Mouse (Mus musculus): ENCODE data around the gene Unk.

Gene Unk

DNA sequence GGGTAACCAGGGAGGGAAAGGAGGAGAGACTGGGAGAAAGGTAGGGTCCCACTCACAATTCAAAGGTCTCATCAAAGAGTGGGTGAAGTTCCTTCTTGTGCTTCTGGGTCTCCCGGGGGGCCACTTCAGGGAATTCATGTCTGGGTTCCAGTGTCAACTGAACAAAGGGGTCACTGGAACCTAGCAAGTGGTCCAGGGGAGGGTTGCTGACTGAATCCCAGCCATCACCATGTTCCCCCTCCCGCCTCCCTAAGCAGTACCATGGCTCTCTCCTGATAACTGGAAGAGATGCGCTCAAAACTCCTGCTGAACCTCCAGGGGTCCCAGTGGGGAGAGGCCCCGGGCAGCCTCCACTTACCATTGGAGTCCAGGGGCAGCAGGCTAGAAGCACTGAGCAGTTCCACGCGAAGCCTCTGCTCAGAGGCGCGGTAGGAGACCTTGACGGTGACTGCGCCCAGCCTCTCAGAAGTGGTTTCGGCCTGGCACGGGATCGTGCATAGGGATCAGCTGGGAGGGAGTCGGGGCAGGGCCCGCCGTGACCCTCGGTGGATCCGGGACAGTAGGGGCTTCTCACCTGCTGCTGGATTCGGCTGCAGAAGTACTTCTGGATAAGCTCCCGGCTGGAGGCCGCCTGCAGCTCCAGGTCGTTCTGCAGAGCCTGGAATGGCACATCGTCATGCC, 34.2 kb downstream of the Unk start:
- peak in 1 of 2 experiments; percentile 55 for DNase-seq

DNA sequence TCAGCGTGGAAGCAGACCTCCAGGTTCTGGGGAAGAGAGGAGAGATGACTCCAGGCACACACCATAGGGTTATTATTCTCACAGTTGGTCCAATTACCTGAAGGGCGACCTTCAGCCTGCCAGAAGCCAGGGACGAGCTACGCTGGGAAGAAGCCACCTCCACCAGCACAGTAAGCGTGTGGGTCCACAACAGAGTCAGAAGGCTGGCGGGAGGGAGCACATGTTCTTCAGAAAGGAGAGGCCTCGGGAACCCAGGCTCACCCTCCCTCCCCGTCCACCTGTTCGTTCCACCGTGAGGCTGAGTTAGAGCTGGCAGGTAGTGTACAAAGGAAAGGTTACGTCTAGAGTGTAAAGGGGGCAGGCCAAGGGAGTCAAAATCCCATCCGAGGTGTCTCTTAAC, 35.2 kb downstream of the Unk start:
- peak in 1 of 2 experiments; percentile 44 for DNase-seq

DNA sequence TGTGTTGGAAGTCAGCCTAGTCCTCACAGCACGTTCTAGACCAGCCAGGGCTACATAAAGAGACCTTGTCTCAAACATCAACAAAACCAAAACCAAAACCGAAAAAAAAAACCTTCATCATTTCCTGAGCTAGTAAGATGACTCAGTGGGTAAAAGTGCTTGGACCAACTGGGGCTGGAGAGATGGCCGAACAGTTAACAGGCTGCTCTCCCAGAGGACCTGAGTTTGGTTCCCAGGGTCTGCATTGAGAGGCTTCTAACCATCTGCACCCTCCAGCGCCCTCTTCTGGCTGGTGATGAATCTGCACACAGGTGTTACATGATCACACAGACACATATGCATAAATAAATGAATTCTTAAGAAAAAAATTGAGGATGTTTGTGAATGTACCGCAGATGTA, 41.4 kb downstream of the Unk start:
- no peak for DNase-seq

DNA sequence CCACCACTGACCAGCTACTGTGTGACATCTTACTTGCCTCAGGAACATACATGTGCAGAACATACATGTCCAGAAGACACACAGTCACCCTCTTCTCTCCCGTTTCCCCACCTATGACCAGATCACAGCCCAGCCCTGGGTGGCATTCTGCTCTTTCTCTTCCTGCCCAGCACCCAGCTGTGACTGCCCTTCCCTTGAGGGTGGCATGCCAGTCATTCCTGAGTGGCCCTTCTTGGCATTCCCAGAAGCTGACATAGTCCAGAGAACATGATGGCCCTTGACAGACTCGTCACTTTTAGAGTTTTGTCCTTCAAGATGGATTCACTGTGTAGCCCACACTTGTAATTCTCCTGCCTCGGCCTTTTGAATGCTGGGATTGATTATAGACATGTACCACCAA, 42.5 kb downstream of the Unk start:
- DNase-seq: no peak

DNA sequence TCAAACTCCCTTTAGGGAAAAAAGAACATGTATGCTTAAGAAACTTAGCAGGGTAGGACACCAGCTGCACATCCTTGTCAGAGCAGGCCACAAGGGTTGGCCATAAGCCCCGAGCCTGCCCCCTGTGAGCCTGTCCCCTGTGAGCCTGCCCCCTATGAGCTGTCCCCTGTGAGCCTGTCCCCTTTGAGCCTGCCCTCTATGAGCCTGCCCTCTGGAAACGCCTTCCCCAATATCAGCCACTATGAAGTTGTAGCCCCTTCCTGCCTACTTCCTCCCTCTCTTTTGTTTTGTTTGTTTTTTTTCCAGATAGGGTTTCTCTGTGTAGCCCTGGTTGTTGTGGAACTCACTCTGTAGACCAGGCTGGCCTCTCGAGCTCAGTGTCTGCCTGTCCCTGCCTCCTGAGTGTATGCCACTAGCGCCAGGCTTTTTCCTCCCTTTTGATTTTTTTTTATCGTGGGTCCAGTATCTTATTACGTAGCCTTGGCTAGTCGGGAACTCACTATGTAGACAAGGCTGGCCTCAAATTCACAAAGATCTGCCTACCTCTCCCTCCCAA, 44.4 kb downstream of the Unk start:
- no peak for DNase-seq

DNA sequence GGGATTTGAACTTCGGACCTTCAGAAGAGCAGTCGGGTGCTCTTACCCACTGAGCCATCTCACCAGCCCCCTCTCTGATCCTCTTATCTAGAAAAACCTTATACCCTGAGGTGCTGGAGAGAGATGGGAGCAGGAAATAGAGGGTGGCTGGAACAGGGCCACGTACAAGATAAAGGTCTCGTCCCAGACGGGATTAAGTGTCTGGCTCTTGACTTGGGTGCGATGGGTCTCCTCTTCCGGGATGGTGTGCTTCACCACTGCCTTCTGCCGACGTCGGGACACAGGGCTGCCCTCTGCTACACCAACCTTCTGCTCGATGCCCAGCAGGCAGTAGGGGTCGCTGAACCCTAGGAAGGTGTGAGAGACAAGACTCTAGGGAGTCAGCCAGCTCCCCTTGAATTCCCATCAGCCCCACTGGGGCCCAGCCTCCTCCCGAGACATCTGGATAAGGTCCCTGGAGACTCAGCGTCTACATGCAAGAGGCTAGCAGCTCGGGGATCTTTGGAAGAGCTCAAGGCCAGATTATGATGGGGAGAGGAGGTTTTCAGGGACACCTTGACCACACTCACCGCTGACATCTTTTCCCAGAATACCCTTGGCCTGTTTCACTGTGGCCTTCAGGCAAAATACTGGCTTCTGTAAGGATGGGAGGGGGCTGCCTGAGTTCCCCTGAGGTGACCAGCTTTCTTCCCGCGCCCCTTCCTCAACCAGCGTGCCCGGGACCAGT, 45.6 kb downstream of the Unk start:
- no peak for DNase-seq

DNA sequence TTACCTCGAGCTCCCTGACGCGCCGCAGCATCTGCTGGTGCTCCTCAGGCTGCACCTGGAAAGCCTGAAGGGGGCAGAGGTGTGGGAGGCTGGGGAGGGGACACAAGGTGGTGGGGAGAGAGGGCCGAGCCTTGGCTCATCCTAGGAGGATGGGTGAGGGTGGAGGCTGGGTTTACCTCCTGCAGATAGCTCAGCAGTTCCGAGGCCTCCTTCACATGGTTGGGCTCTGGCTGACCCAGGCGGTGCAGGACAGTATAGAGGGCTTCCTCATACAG, 46.1 kb downstream of the Unk start:
- peak in 1 of 2 experiments; percentile 5 for DNase-seq

DNA sequence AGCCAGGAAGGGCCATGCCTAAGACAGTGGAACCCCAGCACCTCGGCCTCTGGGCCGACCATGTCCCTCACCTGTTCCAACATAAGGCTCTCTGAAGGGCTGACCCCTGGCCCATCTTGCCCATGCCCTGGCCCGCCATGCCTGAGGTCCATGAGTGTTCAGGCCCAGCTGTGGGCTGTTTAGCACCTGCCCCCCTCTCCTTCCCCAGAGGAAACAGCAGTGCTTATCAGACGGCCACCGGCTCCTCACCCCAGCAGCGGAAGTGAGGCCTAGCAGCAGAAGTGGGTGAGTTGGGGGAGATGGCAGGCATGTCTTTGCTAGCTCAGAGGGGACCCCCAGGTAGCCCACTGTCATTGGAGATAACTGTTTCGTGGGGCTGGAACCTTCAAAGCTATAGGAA, 46.7 kb downstream of the Unk start:
- peak in 1 of 2 experiments; percentile 17 for DNase-seq

DNA sequence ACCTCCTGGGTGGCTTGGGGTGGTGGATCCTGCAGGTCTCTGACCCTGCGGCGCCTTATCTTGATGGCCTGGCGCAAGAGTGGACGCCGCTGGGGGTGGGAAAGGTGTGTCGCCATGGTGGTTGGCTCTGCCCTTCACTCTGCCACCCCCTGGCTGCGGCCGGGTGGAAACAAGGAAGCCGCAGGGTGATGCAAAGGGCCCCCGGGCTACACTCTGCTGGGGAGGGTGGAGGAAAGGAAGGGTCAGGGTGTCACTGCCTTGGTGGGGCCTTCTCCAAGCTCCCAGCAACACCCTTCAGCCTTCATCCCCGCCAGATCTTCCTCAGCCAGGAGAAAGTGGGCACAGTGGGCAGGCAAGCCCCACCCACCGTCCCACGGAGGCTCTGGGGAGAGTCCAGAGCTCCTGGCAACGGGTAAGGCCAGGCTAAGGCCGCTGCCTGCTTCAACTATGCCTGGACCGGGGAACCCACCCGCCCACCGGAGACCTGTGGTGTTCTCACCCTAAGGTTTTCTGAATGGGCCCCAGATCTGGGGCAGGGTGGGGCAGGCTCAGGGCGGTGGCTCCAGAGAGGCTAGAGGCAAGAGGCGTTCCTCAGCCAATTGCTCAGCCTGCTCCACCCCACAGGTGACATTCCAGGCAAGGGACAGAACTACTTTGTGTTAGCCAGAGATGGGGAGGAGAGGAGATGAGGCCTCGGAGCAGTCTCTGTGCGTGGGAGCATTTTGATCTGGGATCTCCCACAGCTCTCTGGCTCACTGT, 47.5 kb downstream of the Unk start, which contains the start of gene Unc13d:
TSS of gene Unc13d (minus strand) at position 516 of the 759 bp plus-strand sequence.
- peak in 1 of 2 experiments; percentile 42 for DNase-seq

DNA sequence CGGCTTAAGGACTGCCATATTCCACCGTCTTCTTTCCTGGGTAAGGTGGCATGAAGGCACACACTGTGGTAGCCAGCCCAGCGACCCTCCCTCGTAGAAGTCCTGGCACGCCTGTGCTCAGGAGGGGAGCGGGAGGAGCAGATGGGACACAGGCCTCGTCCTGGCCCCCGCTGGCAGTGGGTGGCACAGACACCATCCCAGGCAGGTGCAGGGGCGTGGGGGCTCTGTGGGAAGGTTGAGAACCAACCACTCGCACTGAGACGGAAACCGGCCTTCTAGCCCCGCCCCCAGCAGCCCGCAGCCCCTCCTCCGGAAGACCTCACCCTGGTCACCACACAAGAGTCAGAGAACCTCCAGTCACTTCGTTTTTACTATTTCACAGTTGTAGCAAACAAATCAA, 48.1 kb downstream of the Unk start:
- no peak for DNase-seq

DNA sequence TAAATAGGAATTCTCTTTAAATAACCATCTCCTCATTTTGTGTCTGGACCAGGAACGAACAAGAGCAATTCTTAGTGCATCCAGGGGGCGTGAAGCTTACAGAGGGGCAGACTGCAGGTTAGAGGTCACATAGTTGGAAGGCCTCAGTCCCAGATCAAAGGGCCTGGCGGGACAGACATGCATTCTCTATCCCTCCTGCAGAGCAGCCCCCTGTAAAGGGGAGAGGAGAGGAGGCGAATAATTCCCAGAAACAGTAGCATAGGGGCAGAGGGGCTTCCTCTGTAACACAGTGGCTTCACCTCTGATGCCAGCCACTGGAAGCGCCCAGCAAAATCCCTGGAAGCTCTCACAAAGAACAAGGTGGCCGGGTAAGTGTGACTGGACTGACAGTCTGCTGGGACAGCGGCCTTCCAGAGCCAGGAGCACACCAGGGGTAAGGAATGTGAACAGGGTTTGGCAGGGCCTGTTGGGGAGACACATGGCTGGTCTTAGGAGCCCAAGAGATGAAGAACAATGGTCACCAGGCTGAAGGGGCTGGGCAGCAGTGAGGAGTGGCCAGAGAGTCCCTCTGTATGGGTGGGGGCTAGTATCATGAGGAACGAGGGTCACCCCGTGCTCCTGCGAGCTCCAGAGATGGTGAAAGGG, 48.7 kb downstream of the Unk start:
- DNase-seq: peak in 1 of 2 experiments; percentile 36

DNA sequence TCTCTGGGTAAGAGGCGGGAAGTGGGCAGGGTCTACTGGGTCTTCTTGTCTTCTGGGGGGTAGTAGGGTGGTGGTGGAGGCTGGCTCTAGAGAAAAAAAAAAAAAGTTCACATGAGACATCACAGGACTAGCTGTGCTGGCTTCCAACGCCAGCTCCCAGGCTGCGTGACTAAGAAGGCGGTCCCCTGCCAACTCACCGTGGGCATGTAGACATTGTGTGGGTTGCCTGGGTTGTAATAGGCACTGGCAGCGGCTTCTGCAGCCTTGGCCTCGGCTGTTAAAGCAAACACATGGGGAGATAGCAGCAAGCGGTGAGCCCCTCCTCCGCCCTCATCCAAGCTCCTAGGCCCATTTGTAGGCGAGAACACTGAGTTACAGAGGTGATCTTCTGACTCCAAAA, 49.4 kb downstream of the Unk start:
- DNase-seq: peak; percentile 62 to 66

DNA sequence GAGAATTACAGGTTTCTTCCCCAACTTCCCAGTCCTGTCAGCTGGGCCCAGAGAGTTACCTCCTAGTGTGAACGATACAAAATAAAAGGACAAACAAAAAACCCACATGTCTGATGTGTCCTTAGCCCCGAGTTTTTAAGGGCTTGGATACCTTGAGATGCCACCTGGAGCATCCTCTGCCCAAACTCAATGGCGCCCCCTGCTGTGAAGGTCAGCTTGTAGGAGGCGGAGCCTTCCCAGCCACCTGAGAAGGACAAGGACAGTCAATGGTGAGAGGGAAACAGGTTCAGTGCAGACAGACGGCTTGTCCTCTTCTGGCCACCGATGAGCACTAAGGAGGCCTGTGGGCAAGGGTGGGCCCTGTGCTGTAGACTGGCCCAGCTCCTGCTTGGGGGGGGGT, 51.0 kb downstream of the Unk start:
- peak; percentile 79 to 80 for DNase-seq

DNA sequence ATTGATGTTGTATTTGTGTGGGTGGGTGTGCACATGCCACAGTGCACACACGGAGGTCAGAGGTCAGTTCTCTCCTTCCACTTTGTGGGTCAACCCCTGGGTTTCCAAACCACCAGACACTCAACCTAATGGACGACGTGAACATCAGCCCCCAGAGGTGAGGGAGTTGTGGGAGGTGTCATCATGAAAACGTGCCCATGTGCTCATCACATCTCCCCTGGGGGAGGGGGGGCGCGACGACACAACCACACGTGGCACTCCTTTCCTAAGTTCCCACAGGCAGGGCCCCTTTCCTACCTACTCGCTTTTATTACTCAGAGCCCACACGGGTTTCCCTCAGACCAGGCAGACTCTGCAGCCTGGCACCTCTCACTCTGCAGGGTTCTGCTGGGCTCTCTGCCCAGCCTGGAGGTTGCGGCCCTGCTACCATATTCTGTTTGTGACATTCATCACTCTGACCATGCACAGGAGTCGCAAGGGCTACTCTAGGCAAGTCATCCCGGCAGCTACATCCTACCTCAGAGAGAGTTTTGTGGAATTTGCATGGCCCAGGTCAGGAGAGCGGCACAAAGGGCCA, 53.1 kb downstream of the Unk start:
- peak in 1 of 2 experiments; percentile 37 for DNase-seq

DNA sequence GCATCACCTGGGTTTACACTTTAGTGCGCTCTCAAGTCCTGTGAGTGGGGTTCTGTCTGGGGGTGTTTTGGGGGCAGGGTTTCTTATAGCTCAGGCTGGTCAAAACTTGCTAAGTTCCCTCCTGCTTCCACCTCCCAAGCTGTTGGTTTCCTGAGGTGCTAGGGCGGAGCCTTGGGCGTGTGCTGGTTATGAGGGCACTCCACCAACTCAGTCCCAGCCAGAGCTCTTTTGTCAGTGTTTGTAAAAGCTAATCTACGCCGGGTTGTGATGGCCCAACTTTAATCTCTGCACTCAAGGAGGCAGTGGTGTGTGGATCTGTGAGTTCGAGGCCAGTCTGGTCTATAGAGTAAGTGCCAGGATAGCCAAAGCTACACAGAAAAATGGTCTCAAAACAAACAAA, 54.0 kb downstream of the Unk start:
- DNase-seq: no peak

DNA sequence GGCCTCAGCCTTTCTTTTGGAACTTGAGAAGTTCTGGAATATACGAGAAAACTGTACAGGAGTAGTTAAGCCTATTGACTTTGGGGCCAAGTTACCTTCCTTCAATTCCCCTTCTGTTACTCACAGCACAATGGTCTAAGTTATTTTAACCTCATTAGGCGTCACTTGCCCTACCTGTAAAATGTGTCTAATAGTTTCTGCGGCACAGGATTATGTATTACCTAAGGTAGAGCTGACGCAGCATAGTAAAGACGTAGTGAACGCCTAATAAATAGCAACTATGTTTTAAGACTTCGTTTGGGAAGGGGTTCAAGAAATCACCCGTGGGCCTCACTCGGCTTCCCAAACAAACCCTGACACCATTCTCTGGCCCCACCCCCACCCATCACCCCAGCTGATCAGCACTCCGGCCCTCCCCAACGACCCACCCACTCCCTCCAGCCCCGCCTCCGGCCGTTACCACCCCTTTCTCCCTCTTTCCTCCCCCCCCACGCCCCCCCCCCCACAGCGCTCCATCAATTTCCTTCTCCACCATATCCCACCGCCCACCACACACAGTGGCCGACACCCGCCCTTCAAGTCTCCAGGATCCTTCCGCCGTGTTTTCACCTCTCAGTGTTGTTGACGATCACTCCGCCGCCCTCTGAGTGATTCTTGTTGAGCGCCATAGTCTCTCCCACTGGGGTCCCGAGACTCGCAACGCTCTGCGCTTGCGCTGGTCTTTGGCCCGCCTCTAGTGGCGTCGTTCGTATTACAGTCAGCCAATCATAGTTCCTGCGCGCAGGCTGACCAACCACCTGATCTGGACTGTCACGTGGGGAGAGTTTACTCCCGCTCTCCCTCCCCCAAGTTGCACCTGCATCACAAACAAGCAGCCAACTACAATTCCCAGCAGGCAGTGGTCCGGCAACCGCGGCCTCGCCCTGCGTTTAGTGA, 56.4 kb downstream of the Unk start, which contains the start of gene Wbp2:
TSS of gene Wbp2 (minus strand) at position 738 of the 936 bp plus-strand sequence.
- peak; percentile 94 to 99 for DNase-seq

DNA sequence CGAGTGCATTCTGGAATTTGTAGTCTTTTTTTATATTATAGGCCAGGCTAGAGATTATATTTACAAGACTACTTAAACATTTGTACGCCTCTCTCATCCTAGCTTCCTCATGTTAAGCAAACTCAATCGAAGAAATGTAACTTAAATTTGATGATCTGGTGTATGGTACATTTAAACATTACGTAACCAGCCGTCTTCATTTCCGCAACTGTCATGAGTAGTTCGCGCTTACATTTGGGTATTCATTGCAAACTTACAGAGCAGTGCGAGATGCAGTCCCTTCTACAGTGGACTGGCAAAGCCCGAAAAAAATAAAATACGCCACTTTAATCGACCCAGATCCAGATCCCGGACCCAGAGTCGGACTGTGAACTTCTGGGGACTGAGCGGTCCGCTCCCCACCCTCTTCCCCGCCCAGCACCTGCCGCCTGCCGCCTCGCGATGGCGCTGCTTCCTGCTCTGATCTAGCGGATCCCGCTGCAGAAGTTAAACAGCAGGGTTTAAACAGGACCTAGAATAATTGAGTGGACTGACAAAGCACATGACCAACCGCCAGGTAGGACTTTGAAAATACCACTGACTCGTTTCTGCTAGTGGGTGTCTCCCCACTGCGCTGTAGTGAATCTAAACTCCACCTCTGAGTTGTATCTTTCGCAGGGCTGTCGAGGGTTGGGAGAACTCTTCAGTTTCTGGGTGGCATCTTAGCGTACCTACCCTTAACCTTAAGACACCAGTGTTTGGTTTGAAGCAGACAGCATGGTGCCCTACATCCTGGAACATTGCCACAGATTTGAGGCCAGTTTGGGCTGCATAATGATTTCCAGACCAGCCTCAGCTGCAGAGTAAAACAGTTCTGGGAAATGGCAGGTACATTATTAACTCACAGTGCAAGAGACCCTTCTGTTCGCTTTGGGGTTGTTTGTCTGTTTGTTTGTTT, 57.3 kb downstream of the Unk start:
- peak; percentile 92 to 94 for DNase-seq

DNA sequence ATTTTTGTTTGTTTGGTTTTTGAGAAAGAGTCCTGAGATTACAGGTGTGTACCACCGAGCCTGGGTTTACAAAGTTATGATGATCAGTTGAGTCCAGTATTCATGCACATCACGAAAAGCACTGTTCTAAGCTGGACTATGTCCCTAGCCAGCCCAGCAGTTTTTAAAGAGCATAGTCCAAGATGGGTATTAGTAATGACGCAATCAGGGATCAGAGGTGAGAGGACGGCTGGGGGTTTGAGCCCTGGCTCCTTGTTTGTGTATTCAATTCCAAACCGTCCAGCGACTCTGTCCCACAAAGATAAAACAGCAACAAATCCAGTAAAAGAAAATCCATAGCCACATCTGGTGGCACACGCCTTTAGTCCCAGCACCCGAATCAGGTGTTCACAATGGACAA, 58.1 kb downstream of the Unk start:
- no peak for DNase-seq

DNA sequence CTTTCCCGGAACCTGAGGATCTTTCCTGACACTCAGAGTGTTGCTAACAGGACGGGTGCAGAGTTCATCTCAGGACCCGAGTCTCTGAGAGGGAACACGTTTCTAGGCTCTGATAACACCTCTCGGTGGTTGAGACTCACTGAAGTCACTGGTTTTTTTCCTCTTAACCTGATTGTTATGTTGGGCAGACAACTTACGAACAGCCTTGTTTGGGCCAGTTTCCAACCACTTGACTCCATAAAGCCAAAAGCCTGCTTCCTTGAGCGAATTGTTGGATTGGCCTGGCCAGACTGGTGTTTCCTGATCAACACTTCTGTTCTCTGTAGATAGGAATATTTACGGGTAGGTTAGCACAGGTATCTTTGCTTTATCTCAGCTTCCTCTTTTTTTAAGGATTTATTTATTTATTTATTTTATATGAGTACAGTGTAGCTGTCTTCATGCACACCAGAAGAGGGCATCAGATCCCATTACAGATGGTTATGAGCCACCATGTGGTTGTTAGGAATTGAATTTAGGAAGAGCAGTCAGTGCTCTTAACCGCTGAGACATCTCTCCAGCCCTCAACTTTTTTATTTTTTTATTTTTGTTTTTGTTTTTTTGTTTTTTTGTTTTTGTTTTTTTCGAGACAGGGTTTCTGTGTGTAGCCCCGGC, 58.7 kb downstream of the Unk start:
- no peak for DNase-seq

DNA sequence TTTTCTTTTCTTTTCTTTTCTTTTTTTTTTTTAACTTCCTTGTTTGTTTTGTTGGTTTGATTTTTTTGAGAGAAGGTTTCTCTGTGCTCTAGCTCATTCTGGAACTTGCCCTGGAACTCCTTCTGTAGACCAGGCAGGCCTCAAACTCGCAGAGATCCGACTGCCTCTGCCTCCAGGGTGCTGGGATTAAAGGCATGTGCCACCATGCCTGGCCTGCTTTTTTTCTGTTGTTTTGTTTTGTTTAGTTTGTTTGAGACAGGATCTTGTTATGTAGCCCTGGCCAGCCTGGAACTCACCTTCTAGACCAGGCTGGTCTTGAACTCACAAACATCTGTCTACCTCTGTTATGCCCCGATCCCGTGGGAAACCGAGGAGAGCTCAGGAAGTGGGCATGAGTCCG, 59.4 kb downstream of the Unk start:
- no peak for DNase-seq
